Mouse (Mus musculus) hindbrain, embryonic 16.5 days (tissue): ENCODE data around the gene Cnp. TPM values are rescaled to one million over a fixed set of nuclear protein-coding genes. Genes with fewer than 3 reads are reported as not detected.
A peak's percentile ranks its signal among the peaks of the same experiment; 100 is the strongest.
"Not testable (repeated sequence)": the region's sequence is repeated elsewhere in the genome, so short reads cannot be mapped to it uniquely, and the experiment has no call there.

Experiments used
- ATAC-seq: fragments of 200-750 bp; cut with Nextera tagmentation; 2 replicates; pipeline ENCODE4 v1.8.0; 2017; ENCODE audit warnings: moderate TSS enrichment, moderate library complexity
- H3K27ac ChIP-seq: fragments of 300-500 bp; sonication (generic); 2 replicates; pipeline ENCODE4 v1.5.1; 2014; ENCODE audit warnings: low read depth, mild to moderate bottlenecking, control low read depth, low read length, moderate library complexity
- H3K27me3 ChIP-seq: fragments of 300-500 bp; sonication (generic); replicated peaks from 2 replicates; pipeline ENCODE4 v1.6.1; 2014; ENCODE audit warnings: low read length; ENCODE audit not compliant: control insufficient read depth, insufficient read depth
- H3K36me3 ChIP-seq: fragments of 300-500 bp; sonication (generic); 2 replicates; pipeline ENCODE4 v1.6.1; 2014; ENCODE audit warnings: mild to moderate bottlenecking, low read length, moderate library complexity, mixed read lengths; ENCODE audit not compliant: control insufficient read depth, insufficient read depth
- H3K4me1 ChIP-seq: fragments of 300-500 bp; sonication (generic); 2 replicates; pipeline ENCODE4 v1.6.1; 2014; ENCODE audit warnings: low read depth, low read length; ENCODE audit not compliant: control insufficient read depth, insufficient read depth
- H3K4me2 ChIP-seq: fragments of 300-500 bp; sonication (generic); 2 replicates; pipeline ENCODE4 v1.6.1; 2014; ENCODE audit warnings: mild to moderate bottlenecking, low read length, control low read depth, moderate library complexity
- H3K4me3 ChIP-seq: fragments of 300-500 bp; sonication (generic); 2 replicates; pipeline ENCODE4 v1.5.1; 2014; ENCODE audit warnings: mild to moderate bottlenecking, low read length, control low read depth, moderate library complexity
- H3K9ac ChIP-seq: fragments of 300-500 bp; sonication (generic); 2 replicates; pipeline ENCODE4 v1.6.1; 2014; ENCODE audit warnings: low read depth, mild to moderate bottlenecking, control low read depth, low read length, moderate library complexity
- H3K9me3 ChIP-seq: fragments of 300-500 bp; sonication (generic); 2 replicates; pipeline ENCODE4 v1.6.1; 2014; ENCODE audit warnings: mild to moderate bottlenecking, low read length, moderate library complexity; ENCODE audit not compliant: control insufficient read depth
- WGBS: fragments of 180-500 bp; shearing (Covaris S2); extraction: QIAGEN DNeasy Blood & Tissue Kit; methylation state at CpG from one replicate; pipeline ENCODE4 v1.1.7; 2014; 5-methylcytosine and 5-hydroxymethylcytosine counted together
- polyA plus RNA-seq: library from polyadenylated mRNA; unstranded; fragments of >200 nt; fragmentation: Nextera tagmentation; extraction: Ambion mirVana; gene quantifications from 2 replicates; pipeline ENCODE4 v1.2.1, GENCODE M21; 2015

Gene Cnp
- polyA plus RNA-seq, 1 experiment from 2014 or later: 85.0 TPM

- not testable (repeated sequence) for ATAC-seq, H3K4me1 ChIP-seq, H3K27me3 ChIP-seq
Measured at GRCm38 (mm10) chr11:100534821-100535220, 39.9 kb upstream of the Cnp start.

GRCm38 (mm10) chr11:100535996-100536395, 38.7 kb upstream of the Cnp start:
- H3K4me2 ChIP-seq: no peak overlapping the region
- no peaks in the 10 kb centered on the region for H3K4me1 ChIP-seq
- ATAC-seq: no peak
- H3K27ac ChIP-seq: no peak overlapping the region
- H3K9ac ChIP-seq: no peak overlapping the region
- no peak overlapping the region for H3K4me3 ChIP-seq
- 83% methylated on average over 1 of the region's 1 CpGs for WGBS
- no peaks in the 10 kb centered on the region for H3K36me3 ChIP-seq
- no peaks in the 10 kb centered on the region for H3K9me3 ChIP-seq
- no peaks in the 10 kb centered on the region for H3K27me3 ChIP-seq

More at GRCm38 (mm10) chr11:100534821-100535220, 39.9 kb upstream of the Cnp start:
- 87% methylated on average over 6 of the region's 6 CpGs for WGBS
- not testable (repeated sequence) for H3K27ac ChIP-seq, H3K9ac ChIP-seq, H3K9me3 ChIP-seq, H3K36me3 ChIP-seq, H3K4me2 ChIP-seq, H3K4me3 ChIP-seq

GRCm38 (mm10) chr11:100536466-100536865, 38.2 kb upstream of the Cnp start:
- H3K4me1 ChIP-seq: no peaks in the 10 kb centered on the region
- no peak overlapping the region for H3K9ac ChIP-seq
- H3K4me3 ChIP-seq: no peak overlapping the region
- H3K9me3 ChIP-seq: no peaks in the 10 kb centered on the region
- H3K27me3 ChIP-seq: no peaks in the 10 kb centered on the region
- no peak overlapping the region for H3K4me2 ChIP-seq
- no peaks in the 10 kb centered on the region for H3K36me3 ChIP-seq
- no peak for ATAC-seq
- H3K27ac ChIP-seq: no peak overlapping the region

- H3K4me3 ChIP-seq: no peak overlapping the region
- WGBS: 46% methylated on average over 6 of the region's 6 CpGs
- no peak overlapping the region for H3K27ac ChIP-seq
- H3K27me3 ChIP-seq: no peaks in the 10 kb centered on the region
- no peak overlapping the region for H3K4me2 ChIP-seq
- no peak overlapping the region for H3K9ac ChIP-seq
- H3K36me3 ChIP-seq: no peaks in the 10 kb centered on the region
- H3K9me3 ChIP-seq: no peaks in the 10 kb centered on the region
- no peak for ATAC-seq
- H3K4me1 ChIP-seq: peaks cover 9% of the 10 kb centered on the region; the same call in 1 of the 2 replicates
Measured at GRCm38 (mm10) chr11:100540966-100541365, 33.7 kb upstream of the Cnp start.

- WGBS: 94% methylated on average over 2 of the region's 2 CpGs
- no peak for ATAC-seq
Measured at GRCm38 (mm10) chr11:100541577-100541976, 33.1 kb upstream of the Cnp start.

GRCm38 (mm10) chr11:100544832-100545745, 29.6 kb upstream of the Cnp start, which contains the start of gene Ttc25:
Ttc25 (plus strand) TSS chr11:100545607.
- peaks cover 12% of the 10 kb centered on the region; the same call in 1 of the 2 replicates for H3K4me1 ChIP-seq
- peak within 1 kb of the TSS; percentile 89 for H3K4me2 ChIP-seq
- peak; percentile 98 for ATAC-seq
- 3% methylated on average over 28 of the region's 28 CpGs for WGBS
- H3K27me3 ChIP-seq: no peaks in the 10 kb centered on the region; the same call in 1 of the 2 replicates
- H3K9me3 ChIP-seq: no peaks in the 10 kb centered on the region
- H3K36me3 ChIP-seq: no peaks in the 10 kb centered on the region
- peak within 1 kb of the TSS; percentile 37 for H3K4me3 ChIP-seq
- H3K27ac ChIP-seq: peak within 1 kb of the TSS; percentile 74
- H3K9ac ChIP-seq: peak within 1 kb of the TSS; percentile 65

More at GRCm38 (mm10) chr11:100541577-100541976, 33.1 kb upstream of the Cnp start:
- Histone ChIP-seq H3K4me2 (no peak overlapping the region), H3K4me1 (peaks cover 12% of the 10 kb centered on the region; the same call in 1 of the 2 replicates), H3K27ac (no peak overlapping the region), H3K9ac (no peak overlapping the region), H3K36me3 (no peaks in the 10 kb centered on the region), H3K9me3 (no peaks in the 10 kb centered on the region), H3K27me3 (no peaks in the 10 kb centered on the region), H3K4me3 (no peak overlapping the region)

GRCm38 (mm10) chr11:100545746-100546085, 29.0 kb upstream of the Cnp start:
- H3K27me3 ChIP-seq: no peaks in the 10 kb centered on the region; the same call in 1 of the 2 replicates
- H3K36me3 ChIP-seq: no peaks in the 10 kb centered on the region
- peak; percentile 61; the same call in 1 of the 2 replicates for ATAC-seq
- H3K4me1 ChIP-seq: peaks cover 12% of the 10 kb centered on the region; the same call in 1 of the 2 replicates
- H3K9ac ChIP-seq: peak overlapping the region; percentile 65
- peak overlapping the region; percentile 32; the same call in 1 of the 2 replicates for H3K27ac ChIP-seq
- peak overlapping the region; percentile 89 for H3K4me2 ChIP-seq
- peak overlapping the region; percentile 37 for H3K4me3 ChIP-seq
- H3K9me3 ChIP-seq: no peaks in the 10 kb centered on the region
- 25% methylated on average over 7 of the region's 7 CpGs for WGBS

GRCm38 (mm10) chr11:100546955-100547354, 27.7 kb upstream of the Cnp start:
- Histone ChIP-seq H3K9me3 (no peaks in the 10 kb centered on the region), H3K4me2 (no peak overlapping the region), H3K36me3 (no peaks in the 10 kb centered on the region), H3K27me3 (no peaks in the 10 kb centered on the region; the same call in 1 of the 2 replicates), H3K4me3 (no peak overlapping the region), H3K27ac (no peak overlapping the region), H3K9ac (no peak overlapping the region), H3K4me1 (peaks cover 12% of the 10 kb centered on the region; the same call in 1 of the 2 replicates)
- WGBS: 87% methylated on average over 6 of the region's 6 CpGs
- ATAC-seq: no peak

- no peaks in the 10 kb centered on the region for H3K9me3 ChIP-seq
- peaks cover 12% of the 10 kb centered on the region; the same call in 1 of the 2 replicates for H3K4me1 ChIP-seq
- no peak overlapping the region for H3K4me3 ChIP-seq
- H3K4me2 ChIP-seq: no peak overlapping the region
- no peak overlapping the region for H3K27ac ChIP-seq
- H3K9ac ChIP-seq: no peak overlapping the region
- ATAC-seq: no peak
- H3K36me3 ChIP-seq: no peaks in the 10 kb centered on the region
- no peaks in the 10 kb centered on the region; the same call in 1 of the 2 replicates for H3K27me3 ChIP-seq
- 79% methylated on average over 6 of the region's 6 CpGs for WGBS
Measured at GRCm38 (mm10) chr11:100548141-100548540, 26.6 kb upstream of the Cnp start.
